Mouse (Mus musculus): ENCODE data around the gene Fto. TPM values are rescaled to one million over a fixed set of nuclear protein-coding genes. Genes with fewer than 3 reads are reported as not detected.
A peak's percentile ranks its signal among the peaks of the same experiment; 100 is the strongest.

Gene Fto
- polyA plus RNA-seq, 1 experiment from 2014 or later, result 16.4 TPM

DNA sequence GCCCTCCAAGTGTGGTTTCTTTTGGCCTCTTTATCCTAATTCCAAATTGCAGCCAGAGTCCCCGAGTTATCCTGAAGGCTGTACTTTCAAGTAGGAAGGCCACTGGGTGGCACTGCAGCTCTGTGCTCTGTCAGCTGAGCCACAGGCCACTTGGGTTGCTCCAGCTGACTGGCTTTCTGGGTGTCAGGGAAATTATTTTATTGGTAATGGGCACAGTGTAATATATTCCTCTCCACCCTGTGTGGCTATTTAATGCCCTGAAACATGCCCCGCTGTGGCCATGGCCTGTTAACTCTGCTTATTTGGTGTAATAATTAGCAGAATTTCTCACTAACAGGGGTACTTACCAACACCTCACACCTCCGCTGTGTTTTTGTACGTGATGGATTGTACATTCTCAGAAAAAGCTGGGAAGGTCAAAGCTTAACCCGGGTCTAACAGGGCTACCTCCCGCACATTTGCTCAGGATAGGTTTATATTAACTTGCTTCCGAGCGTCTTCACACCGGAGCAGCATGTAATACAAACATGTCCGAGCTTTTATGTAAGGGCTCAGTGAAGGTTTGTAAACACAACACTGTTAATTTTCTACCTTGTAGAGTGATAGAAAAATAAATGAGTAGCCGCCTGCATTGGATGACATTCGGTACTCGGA lies 65.6 kb downstream of the Fto start:
- 0 out of 2 replicates have a peak overlapping the region, but pooled peaks have one; percentile 9 for H3K27ac ChIP-seq
- no peaks in the 10 kb centered on the region for H3K36me3 ChIP-seq
- H3K27me3 ChIP-seq, result no peaks in the 10 kb centered on the region
- DNase-seq, result peak; percentile 27
- H3K9ac ChIP-seq, result no peak overlapping the region
- peak overlapping the region; percentile 21; the same call in 1 of the 2 replicates for H3K4me2 ChIP-seq
- ATAC-seq (ENCODE audit: low read depth), result peak; percentile 19; the same call in 1 of the 2 replicates
- H3K4me3 ChIP-seq (replicated peaks), result no peak overlapping the region
- WGBS (ENCODE audit: insufficient replicate concordance), result 65% methylated on average over 13 of the region's 13 CpGs
- H3K9me3 ChIP-seq (replicated peaks), result no peaks in the 10 kb centered on the region
- H3K4me1 ChIP-seq (replicated peaks), result peaks cover 72% of the 10 kb centered on the region

GRCm38 (mm10) chr8:91380796-91381542 lies 67.6 kb downstream of the Fto start:
- Histone ChIP-seq H3K4me1 (replicated peaks) (peaks cover 64% of the 10 kb centered on the region), H3K4me3 (replicated peaks) (no peak overlapping the region), H3K27ac (peak overlapping the region; percentile 54), H3K36me3 (no peaks in the 10 kb centered on the region), H3K9ac (peak overlapping the region; percentile 7; the same call in 1 of the 2 replicates), H3K4me2 (0 out of 2 replicates have a peak overlapping the region, but pooled peaks have one; percentile 19), H3K9me3 (replicated peaks) (no peaks in the 10 kb centered on the region), H3K27me3 (no peaks in the 10 kb centered on the region)
- DNase-seq (no peak), ATAC-seq (ENCODE audit: low read depth) (peak; percentile 47)
- WGBS (ENCODE audit: insufficient replicate concordance), result 28% methylated on average over 10 of the region's 10 CpGs

DNA sequence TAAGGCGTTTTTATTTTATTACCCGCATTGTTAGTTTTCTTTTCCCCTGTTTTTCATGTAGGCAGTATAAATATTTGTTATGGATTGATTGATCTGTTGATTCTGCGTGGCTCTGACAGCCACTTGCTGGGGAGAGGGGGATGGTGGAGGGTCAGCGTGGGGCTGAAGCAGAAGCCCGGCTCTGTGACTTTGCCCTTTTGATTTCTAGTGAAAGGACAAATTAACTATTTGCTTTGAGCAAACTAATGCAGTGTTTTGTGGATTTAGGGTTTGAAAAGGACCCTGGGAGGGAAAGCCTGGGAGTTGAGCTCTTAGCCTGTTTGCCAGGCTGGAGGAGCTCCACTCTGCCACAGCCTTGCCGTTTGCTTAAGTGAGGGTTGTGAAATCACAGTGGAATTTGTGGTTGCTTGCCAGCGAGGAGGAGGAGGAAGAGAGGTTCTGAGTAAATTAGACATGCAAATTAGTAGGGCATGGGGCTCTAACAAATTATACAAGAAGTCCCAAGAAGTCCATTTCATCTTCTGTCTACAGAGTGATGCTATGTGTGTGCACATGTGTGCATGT lies 68.3 kb downstream of the Fto start:
- ATAC-seq (ENCODE audit: low read depth) (peak; percentile 50), DNase-seq (no peak)
- no peaks in the 10 kb centered on the region for H3K27me3 ChIP-seq
- no peak overlapping the region for H3K4me3 ChIP-seq (replicated peaks)
- no peaks in the 10 kb centered on the region for H3K36me3 ChIP-seq
- H3K9me3 ChIP-seq (replicated peaks), result no peaks in the 10 kb centered on the region
- WGBS (ENCODE audit: insufficient replicate concordance), result 42% methylated on average over 7 of the region's 7 CpGs
- peak overlapping the region; percentile 54; the same call in 1 of the 2 replicates for H3K27ac ChIP-seq
- 0 out of 2 replicates have a peak overlapping the region, but pooled peaks have one; percentile 19 for H3K4me2 ChIP-seq
- peaks cover 59% of the 10 kb centered on the region for H3K4me1 ChIP-seq (replicated peaks)
- no peak overlapping the region for H3K9ac ChIP-seq

DNA sequence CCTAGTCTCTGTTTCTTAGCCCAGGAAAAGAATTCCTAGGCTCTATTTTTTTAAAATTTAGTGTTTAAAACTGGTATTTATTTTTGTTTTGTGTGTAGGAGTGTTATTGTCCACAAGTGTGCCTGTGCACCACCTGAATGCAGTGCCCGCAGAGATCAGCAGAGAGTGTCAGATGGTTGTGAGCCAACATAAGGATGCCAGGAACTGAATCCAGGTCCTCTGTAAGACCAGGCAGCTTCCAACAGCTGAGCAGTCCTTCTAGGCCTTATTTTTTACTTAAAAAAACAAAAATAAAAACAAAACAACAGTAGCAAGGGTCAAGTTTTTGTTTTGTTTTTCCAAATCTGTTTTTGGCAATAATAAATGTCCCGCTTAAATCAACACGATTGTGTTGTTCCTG lies 69.9 kb downstream of the Fto start:
- no peaks in the 10 kb centered on the region for H3K27me3 ChIP-seq
- ATAC-seq (ENCODE audit: low read depth) (no peak), DNase-seq (no peak)
- no peak overlapping the region for H3K4me2 ChIP-seq
- no peaks in the 10 kb centered on the region for H3K36me3 ChIP-seq
- 73% methylated on average over 3 of the region's 3 CpGs for WGBS (ENCODE audit: insufficient replicate concordance)
- no peak overlapping the region for H3K9ac ChIP-seq
- peaks cover 49% of the 10 kb centered on the region for H3K4me1 ChIP-seq (replicated peaks)
- no peaks in the 10 kb centered on the region for H3K9me3 ChIP-seq (replicated peaks)
- H3K4me3 ChIP-seq (replicated peaks), result no peak overlapping the region
- no peak overlapping the region for H3K27ac ChIP-seq

GRCm38 (mm10) chr8:91383811-91384210 lies 70.5 kb downstream of the Fto start:
- no peak for DNase-seq
- no peak overlapping the region for H3K4me2 ChIP-seq
- no peaks in the 10 kb centered on the region for H3K9me3 ChIP-seq (replicated peaks)
- no peaks in the 10 kb centered on the region for H3K36me3 ChIP-seq
- H3K9ac ChIP-seq, result no peak overlapping the region
- no peak overlapping the region for H3K4me3 ChIP-seq (replicated peaks)
- H3K27me3 ChIP-seq, result no peaks in the 10 kb centered on the region
- WGBS (ENCODE audit: insufficient replicate concordance), result 87% methylated on average over 11 of the region's 11 CpGs
- no peak overlapping the region for H3K27ac ChIP-seq
- peaks cover 50% of the 10 kb centered on the region for H3K4me1 ChIP-seq (replicated peaks)
- no peak for ATAC-seq (ENCODE audit: low read depth)

GRCm38 (mm10) chr8:91384389-91384788 lies 71.1 kb downstream of the Fto start:
- ATAC-seq (ENCODE audit: low read depth), result no peak
- Histone ChIP-seq H3K27me3 (no peaks in the 10 kb centered on the region), H3K9ac (no peak overlapping the region), H3K27ac (peak overlapping the region; percentile 43; the same call in 1 of the 2 replicates), H3K4me3 (replicated peaks) (no peak overlapping the region), H3K4me1 (replicated peaks) (peaks cover 50% of the 10 kb centered on the region), H3K9me3 (replicated peaks) (no peaks in the 10 kb centered on the region), H3K36me3 (no peaks in the 10 kb centered on the region), H3K4me2 (no peak overlapping the region)
- no peak for DNase-seq
- 69% methylated on average over 3 of the region's 3 CpGs for WGBS (ENCODE audit: insufficient replicate concordance)

- Histone ChIP-seq H3K27ac (no peak overlapping the region), H3K27me3 (no peaks in the 10 kb centered on the region), H3K4me1 (replicated peaks) (peaks cover 48% of the 10 kb centered on the region), H3K9me3 (replicated peaks) (no peaks in the 10 kb centered on the region), H3K36me3 (no peaks in the 10 kb centered on the region), H3K4me2 (no peak overlapping the region), H3K4me3 (replicated peaks) (no peak overlapping the region), H3K9ac (no peak overlapping the region)
- no peak for DNase-seq
- WGBS (ENCODE audit: insufficient replicate concordance), result 70% methylated on average over 7 of the region's 7 CpGs
- no peak for ATAC-seq (ENCODE audit: low read depth)
Measured at GRCm38 (mm10) chr8:91385808-91386207, 72.5 kb downstream of the Fto start.

- H3K9ac ChIP-seq, result no peak overlapping the region
- H3K36me3 ChIP-seq, result no peaks in the 10 kb centered on the region
- no peaks in the 10 kb centered on the region for H3K9me3 ChIP-seq (replicated peaks)
- no peak for DNase-seq
- ATAC-seq (ENCODE audit: low read depth), result no peak
- H3K4me3 ChIP-seq (replicated peaks), result no peak overlapping the region
- H3K27me3 ChIP-seq, result no peaks in the 10 kb centered on the region
- H3K4me2 ChIP-seq, result no peak overlapping the region
- WGBS (ENCODE audit: insufficient replicate concordance), result 56% methylated on average over 9 of the region's 9 CpGs
- H3K4me1 ChIP-seq (replicated peaks), result peaks cover 32% of the 10 kb centered on the region
- H3K27ac ChIP-seq, result no peak overlapping the region
Measured at GRCm38 (mm10) chr8:91390369-91391020, 77.2 kb downstream of the Fto start.

DNA sequence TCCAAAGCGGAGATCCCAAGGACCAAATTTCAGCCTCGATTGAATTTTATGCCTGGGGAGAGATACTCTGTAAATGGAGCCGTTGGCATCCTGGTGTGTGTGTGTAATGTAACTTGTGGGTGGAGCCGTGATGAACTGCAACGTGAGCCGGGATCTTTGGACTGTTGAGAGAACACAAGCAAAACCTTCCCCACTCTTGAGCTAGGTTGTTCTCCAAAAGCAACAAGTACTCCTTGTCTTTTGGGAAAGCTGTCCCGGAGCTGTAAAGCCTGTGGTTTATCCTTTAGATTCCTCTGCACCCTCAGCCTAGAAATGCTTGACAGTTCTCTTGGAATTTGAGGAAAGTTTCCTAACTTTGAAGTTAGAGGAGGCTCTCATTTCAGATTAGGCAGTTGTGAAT lies 78.9 kb downstream of the Fto start:
- peaks cover 28% of the 10 kb centered on the region for H3K4me1 ChIP-seq (replicated peaks)
- no peaks in the 10 kb centered on the region for H3K36me3 ChIP-seq
- no peak overlapping the region for H3K4me3 ChIP-seq (replicated peaks)
- no peak overlapping the region for H3K27ac ChIP-seq
- WGBS (ENCODE audit: insufficient replicate concordance), result 70% methylated on average over 7 of the region's 7 CpGs
- no peaks in the 10 kb centered on the region for H3K27me3 ChIP-seq
- no peak overlapping the region for H3K9ac ChIP-seq
- no peaks in the 10 kb centered on the region for H3K9me3 ChIP-seq (replicated peaks)
- DNase-seq (no peak), ATAC-seq (ENCODE audit: low read depth) (0 out of 2 replicates have a peak, but pooled peaks have one; percentile 20)
- no peak overlapping the region for H3K4me2 ChIP-seq

GRCm38 (mm10) chr8:91395340-91396055 lies 82.2 kb downstream of the Fto start:
- H3K4me1 ChIP-seq (replicated peaks), result peaks cover 6% of the 10 kb centered on the region
- H3K9ac ChIP-seq, result no peak overlapping the region
- DNase-seq, result no peak
- no peak overlapping the region for H3K4me3 ChIP-seq (replicated peaks)
- no peak overlapping the region for H3K4me2 ChIP-seq
- WGBS (ENCODE audit: insufficient replicate concordance), result 72% methylated on average over 6 of the region's 6 CpGs
- H3K9me3 ChIP-seq (replicated peaks), result no peaks in the 10 kb centered on the region
- no peaks in the 10 kb centered on the region for H3K27me3 ChIP-seq
- no peak overlapping the region for H3K27ac ChIP-seq
- no peak for ATAC-seq (ENCODE audit: low read depth)
- no peaks in the 10 kb centered on the region for H3K36me3 ChIP-seq

All from liver, embryonic 13.5 days (tissue).